Mouse (Mus musculus) lung, adult 18-20 months (tissue): ENCODE results near the gene Gm13103.
"Not testable (repeated sequence)": the region's sequence is repeated elsewhere in the genome, so short reads cannot be mapped to it uniquely, and the experiment has no call there.

Experiments
- DNase-seq, 2 experiments: peaks; one replicate each; pipeline ENCODE4 v3.0.0; 2022; ENCODE audit warnings: mixed read lengths in 2 of 2

Gm13103 gene

GRCm38 (mm10) chr4:143846197-143846596, at the start of gene Gm13103:
TSS of gene Gm13103 (plus strand) at chr4:143846497.
- not testable (repeated sequence) for DNase-seq

GRCm38 (mm10) chr4:143815993-143816392, 30.3 kb upstream of the Gm13103 start, which contains the start of gene Gm13084:
TSS of gene Gm13084 (minus strand) at chr4:143816093.
- no peak for DNase-seq

- not testable (repeated sequence) for DNase-seq
Observed at GRCm38 (mm10) chr4:143882371-143882770, 36.1 kb downstream of the Gm13103 start.

GRCm38 (mm10) chr4:143894406-143894805, 48.1 kb downstream of the Gm13103 start:
- DNase-seq, result not testable (repeated sequence)

- DNase-seq, result not testable (repeated sequence)
Observed at GRCm38 (mm10) chr4:143900280-143900679, 54.0 kb downstream of the Gm13103 start, which contains the start of gene Pramef6. TSS of gene Pramef6 (minus strand) at chr4:143900380.
